Mouse (Mus musculus): ENCODE measurements at regions not wholly inside any gene's neighbourhood (a gene's known extent, or its start where the extent isn't known, plus 50 kb on each side); places are given as distances from the start of the nearest gene placed in this dataset.

DNA sequence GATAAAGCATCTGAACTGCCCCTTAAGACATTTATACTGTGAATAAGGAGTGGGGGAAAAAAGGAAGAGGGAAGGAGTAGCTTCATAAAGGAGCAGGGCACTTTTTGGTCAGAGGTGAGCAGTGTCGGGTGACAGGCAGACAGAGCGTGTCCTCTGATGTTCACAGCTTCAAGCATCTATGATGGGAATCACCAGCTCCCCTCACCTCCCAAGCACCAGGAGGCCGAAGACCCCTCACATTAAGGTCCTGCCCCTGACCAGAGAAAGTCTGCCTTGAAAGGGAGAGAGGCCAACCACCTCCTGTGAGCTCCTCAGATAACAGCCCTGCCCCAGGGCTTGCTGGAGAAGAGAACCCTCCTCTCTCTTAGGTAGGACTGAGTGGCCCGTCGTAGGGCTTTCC, 320.6 kb downstream of the Cd83 start:
- TF ChIP-seq POLR2A (IDR thresholded peaks at IDR 0.05; ENCODE audit: borderline replicate concordance, control insufficient read depth, low read depth, low read length) = no peak
- TF ChIP-seq CTCF (IDR thresholded peaks at IDR 0.05; ENCODE audit: control insufficient read depth, insufficient read depth, low read length) = no peak
- WGBS = 79% methylated on average over 5 of the region's 5 CpGs
- no peaks in the 10 kb centered on the region for H3K4me1 ChIP-seq (ENCODE audit: control insufficient read depth, insufficient read depth, low read length)
- no peak overlapping the region for H3K27ac ChIP-seq (ENCODE audit: control insufficient read depth, insufficient read depth, low read depth, low read length, poor library complexity)
- no peak overlapping the region for H3K4me3 ChIP-seq (replicated peaks; ENCODE audit: control insufficient read depth, low read depth, low read length)

DNA sequence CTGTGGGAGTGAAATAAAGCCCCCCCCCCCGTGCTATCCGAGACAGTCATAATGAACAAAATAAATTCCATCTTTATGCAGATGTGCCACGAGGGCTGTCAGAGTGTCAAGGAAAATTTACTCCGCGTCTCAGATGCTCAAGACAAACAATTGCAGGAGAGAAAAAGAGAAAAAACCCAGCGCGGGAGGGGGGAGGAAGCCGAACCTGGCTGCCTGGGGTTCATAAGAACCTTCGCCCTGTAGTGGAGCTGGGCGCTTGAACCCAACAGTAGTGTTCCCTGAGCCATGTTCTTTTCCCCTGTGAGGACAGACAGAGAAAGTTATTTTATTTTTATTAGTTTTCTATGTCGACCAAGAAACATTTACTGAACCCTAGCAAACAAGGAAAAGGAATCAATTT, 324.1 kb downstream of the Cd83 start:
- Histone ChIP-seq H3K4me3 (replicated peaks; ENCODE audit: control insufficient read depth, low read depth, low read length) (no peak overlapping the region), H3K27ac (ENCODE audit: control insufficient read depth, insufficient read depth, low read depth, low read length, poor library complexity) (no peak overlapping the region), H3K4me1 (ENCODE audit: control insufficient read depth, insufficient read depth, low read length) (no peaks in the 10 kb centered on the region)
- 74% methylated on average over 11 of the region's 11 CpGs for WGBS
- TF ChIP-seq POLR2A (IDR thresholded peaks at IDR 0.05; ENCODE audit: borderline replicate concordance, control insufficient read depth, low read depth, low read length) (no peak), CTCF (IDR thresholded peaks at IDR 0.05; ENCODE audit: control insufficient read depth, insufficient read depth, low read length) (no peak)

DNA sequence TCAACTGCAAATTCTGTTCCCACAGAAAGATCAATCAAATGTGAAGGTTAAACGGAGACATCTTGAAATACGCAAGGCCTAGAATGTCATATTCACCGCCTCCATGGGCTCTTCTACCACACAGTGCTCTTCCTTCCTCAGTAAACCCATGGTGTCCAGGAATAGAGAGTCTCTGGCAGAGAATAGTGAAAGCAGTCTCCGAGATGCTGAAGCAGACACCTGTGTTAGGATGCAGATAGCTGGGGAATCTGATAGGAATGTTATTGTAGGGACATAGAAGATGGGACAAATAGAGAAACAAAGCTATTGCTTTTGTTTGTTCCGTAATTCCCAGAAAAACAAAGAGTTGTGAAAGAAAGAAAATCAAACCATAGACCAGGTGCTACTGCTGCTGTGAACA, 328.5 kb downstream of the Cd83 start:
- no peak overlapping the region for H3K27ac ChIP-seq (ENCODE audit: control insufficient read depth, insufficient read depth, low read depth, low read length, poor library complexity)
- no peak for TF ChIP-seq CTCF (IDR thresholded peaks at IDR 0.05; ENCODE audit: control insufficient read depth, insufficient read depth, low read length)
- H3K4me3 ChIP-seq (replicated peaks; ENCODE audit: control insufficient read depth, low read depth, low read length) = no peak overlapping the region
- no peaks in the 10 kb centered on the region for H3K4me1 ChIP-seq (ENCODE audit: control insufficient read depth, insufficient read depth, low read length)
- WGBS = 88% methylated on average over 5 of the region's 5 CpGs

DNA sequence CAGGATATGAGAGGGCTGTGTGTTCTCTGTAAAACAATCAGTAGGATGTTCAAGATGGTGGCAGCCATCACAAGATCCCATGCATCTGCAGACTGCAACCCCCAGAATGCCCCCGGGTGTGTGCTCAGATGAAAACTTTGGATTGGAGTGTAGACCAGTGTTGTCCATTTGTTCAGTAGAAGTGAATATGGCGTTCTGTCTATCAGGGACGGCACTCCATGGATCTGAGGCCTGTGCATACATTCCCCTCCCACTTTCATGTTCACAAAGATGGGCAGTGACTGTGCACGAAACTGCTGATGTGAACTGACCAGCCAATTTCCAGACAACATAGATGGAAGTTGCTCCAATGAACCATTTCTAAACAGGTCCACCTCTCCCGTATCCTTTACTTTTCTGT, 330.3 kb downstream of the Cd83 start:
- no peak for TF ChIP-seq POLR2A (IDR thresholded peaks at IDR 0.05; ENCODE audit: borderline replicate concordance, control insufficient read depth, low read depth, low read length)
- TF ChIP-seq CTCF (IDR thresholded peaks at IDR 0.05; ENCODE audit: control insufficient read depth, insufficient read depth, low read length) = no peak
- WGBS = 82% methylated on average over 5 of the region's 5 CpGs
- Histone ChIP-seq H3K4me1 (ENCODE audit: control insufficient read depth, insufficient read depth, low read length) (no peaks in the 10 kb centered on the region), H3K27ac (ENCODE audit: control insufficient read depth, insufficient read depth, low read depth, low read length, poor library complexity) (no peak overlapping the region), H3K4me3 (replicated peaks; ENCODE audit: control insufficient read depth, low read depth, low read length) (no peak overlapping the region)

DNA sequence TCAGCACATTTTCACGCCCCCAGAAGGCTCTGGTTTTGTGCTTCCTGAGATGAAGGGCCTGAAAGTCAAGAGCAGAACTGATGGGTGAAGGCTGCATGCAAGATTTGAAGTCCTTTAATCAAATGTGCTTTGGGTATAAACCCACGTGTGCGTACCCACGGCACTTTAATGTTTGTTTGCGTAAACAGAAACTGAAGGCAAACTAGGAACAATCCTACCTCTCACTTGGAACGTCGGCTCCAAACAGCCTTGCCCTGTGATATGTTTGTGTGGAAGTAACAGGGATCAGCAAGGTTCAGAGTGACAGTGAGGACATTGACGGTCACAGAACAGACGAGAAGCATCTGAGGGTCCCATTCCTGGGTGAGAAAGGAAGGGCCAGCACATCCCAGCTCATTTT, 333.3 kb downstream of the Cd83 start:
- WGBS = 62% methylated on average over 9 of the region's 9 CpGs
- Histone ChIP-seq H3K27ac (ENCODE audit: control insufficient read depth, insufficient read depth, low read depth, low read length, poor library complexity) (no peak overlapping the region), H3K4me3 (replicated peaks; ENCODE audit: control insufficient read depth, low read depth, low read length) (no peak overlapping the region), H3K4me1 (ENCODE audit: control insufficient read depth, insufficient read depth, low read length) (no peaks in the 10 kb centered on the region; the same call in 1 of the 2 replicates)
- TF ChIP-seq CTCF (IDR thresholded peaks at IDR 0.05; ENCODE audit: control insufficient read depth, insufficient read depth, low read length) = no peak

DNA sequence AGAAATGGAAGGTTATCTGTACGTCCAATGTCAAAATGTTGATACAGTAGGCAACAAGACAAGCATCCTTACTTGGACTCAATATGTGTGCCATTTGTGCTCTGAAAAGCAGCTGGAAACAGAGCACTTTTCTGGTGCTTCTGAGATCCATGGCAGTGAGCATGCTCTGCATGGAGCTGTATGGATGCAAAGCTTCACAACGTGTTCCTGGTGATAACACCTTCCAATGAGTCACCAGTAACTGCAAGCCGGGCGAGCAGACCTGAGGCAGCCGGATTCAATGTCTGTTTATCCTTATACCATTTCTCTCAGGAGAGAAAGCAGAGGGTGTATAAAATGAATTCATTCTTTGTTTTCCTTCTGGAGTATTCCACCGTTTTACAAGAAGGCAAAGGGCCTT, 334.3 kb downstream of the Cd83 start:
- no peak overlapping the region for H3K27ac ChIP-seq (ENCODE audit: control insufficient read depth, insufficient read depth, low read depth, low read length, poor library complexity)
- H3K4me1 ChIP-seq (ENCODE audit: control insufficient read depth, insufficient read depth, low read length) = no peaks in the 10 kb centered on the region; the same call in 1 of the 2 replicates
- 82% methylated on average over 6 of the region's 6 CpGs for WGBS
- H3K4me3 ChIP-seq (replicated peaks; ENCODE audit: control insufficient read depth, low read depth, low read length) = no peak overlapping the region
- TF ChIP-seq POLR2A (IDR thresholded peaks at IDR 0.05; ENCODE audit: borderline replicate concordance, control insufficient read depth, low read depth, low read length) = no peak
- TF ChIP-seq CTCF (IDR thresholded peaks at IDR 0.05; ENCODE audit: control insufficient read depth, insufficient read depth, low read length) = no peak

DNA sequence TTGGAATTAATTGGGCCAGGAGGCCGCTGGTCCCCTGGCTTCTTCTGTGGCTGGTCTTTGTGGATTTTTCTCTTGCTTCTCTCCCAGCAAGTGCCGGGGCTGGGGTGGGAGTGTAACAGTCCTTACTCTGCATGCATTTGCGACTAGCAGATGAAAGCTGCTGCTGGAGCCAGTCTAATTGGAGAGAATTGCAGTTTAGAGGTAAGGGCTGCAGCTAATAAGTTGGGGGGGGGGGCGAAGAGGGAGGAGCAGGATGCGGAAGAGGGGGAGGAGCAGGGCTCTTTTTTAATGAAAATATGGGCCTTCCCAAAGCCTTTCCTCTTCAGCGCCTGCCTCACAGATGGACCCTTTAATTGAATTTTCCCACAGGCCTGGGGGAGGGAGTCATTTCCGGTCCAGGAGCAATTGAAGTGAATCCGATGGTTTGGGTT, 336.7 kb downstream of the Cd83 start:
- 82% methylated on average over 8 of the region's 8 CpGs for WGBS
- H3K4me1 ChIP-seq (ENCODE audit: control insufficient read depth, insufficient read depth, low read length) = no peaks in the 10 kb centered on the region; the same call in 1 of the 2 replicates
- TF ChIP-seq POLR2A (IDR thresholded peaks at IDR 0.05; ENCODE audit: borderline replicate concordance, control insufficient read depth, low read depth, low read length) = no peak
- no peak overlapping the region for H3K4me3 ChIP-seq (replicated peaks; ENCODE audit: control insufficient read depth, low read depth, low read length)
- H3K27ac ChIP-seq (ENCODE audit: control insufficient read depth, insufficient read depth, low read depth, low read length, poor library complexity) = no peak overlapping the region

DNA sequence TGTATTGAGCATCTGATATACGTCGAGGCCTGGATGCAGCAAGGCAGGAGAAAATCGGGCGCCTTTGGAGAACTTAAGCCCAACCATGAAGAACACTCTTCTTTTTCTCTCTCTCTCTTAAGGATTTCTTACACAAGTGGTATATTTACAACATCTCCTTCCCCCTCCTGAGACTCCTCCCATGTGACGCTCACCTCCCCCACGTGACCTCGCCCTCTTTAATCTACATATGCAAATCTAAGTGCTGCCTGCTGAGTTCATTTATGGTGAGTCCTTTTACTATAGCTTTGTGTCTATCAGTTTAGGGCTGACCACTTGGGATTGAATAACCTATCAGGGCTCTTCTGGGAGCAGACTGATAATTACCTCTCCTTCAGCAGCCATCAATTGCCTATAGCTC, 337.4 kb downstream of the Cd83 start:
- WGBS = 71% methylated on average over 7 of the region's 7 CpGs
- TF ChIP-seq CTCF (IDR thresholded peaks at IDR 0.05; ENCODE audit: control insufficient read depth, insufficient read depth, low read length) = no peak
- no peak for TF ChIP-seq POLR2A (IDR thresholded peaks at IDR 0.05; ENCODE audit: borderline replicate concordance, control insufficient read depth, low read depth, low read length)
- Histone ChIP-seq H3K27ac (ENCODE audit: control insufficient read depth, insufficient read depth, low read depth, low read length, poor library complexity) (no peak overlapping the region), H3K4me1 (ENCODE audit: control insufficient read depth, insufficient read depth, low read length) (no peaks in the 10 kb centered on the region; the same call in 1 of the 2 replicates), H3K4me3 (replicated peaks; ENCODE audit: control insufficient read depth, low read depth, low read length) (no peak overlapping the region)

DNA sequence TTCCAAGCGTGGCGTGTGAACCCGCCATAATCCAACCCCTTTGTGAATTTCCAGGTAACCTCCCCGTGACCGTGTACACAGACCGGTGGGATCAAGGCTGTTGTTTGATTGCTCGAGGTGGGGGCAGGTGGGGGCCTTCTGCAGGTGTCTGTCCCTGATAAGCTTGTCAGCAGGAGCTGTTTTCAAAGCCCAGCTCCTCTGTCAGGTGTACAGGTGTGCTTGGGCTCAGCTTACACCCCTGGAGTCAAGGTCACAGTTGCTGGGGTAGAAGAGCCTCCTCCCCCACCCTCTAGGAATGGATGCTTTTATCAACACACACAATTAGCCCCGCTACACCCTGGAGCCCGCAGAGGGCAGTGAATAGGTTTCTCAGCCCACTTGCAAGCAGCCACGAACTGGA, 341.6 kb downstream of the Cd83 start:
- no peak for TF ChIP-seq CTCF (IDR thresholded peaks at IDR 0.05; ENCODE audit: control insufficient read depth, insufficient read depth, low read length)
- Histone ChIP-seq H3K4me1 (ENCODE audit: control insufficient read depth, insufficient read depth, low read length) (no peaks in the 10 kb centered on the region; the same call in 1 of the 2 replicates), H3K4me3 (replicated peaks; ENCODE audit: control insufficient read depth, low read depth, low read length) (no peak overlapping the region), H3K27ac (ENCODE audit: control insufficient read depth, insufficient read depth, low read depth, low read length, poor library complexity) (no peak overlapping the region)
- 69% methylated on average over 10 of the region's 10 CpGs for WGBS

Data from bone marrow, adult 2 months (tissue).